Mouse (Mus musculus) left cerebral cortex, adult 2 months (tissue): ENCODE data around the gene Olfr592. TPM values are rescaled to one million over a fixed set of nuclear protein-coding genes. Genes with fewer than 3 reads are reported as not detected.
"Not testable (repeated sequence)": the region's sequence is repeated elsewhere in the genome, so short reads cannot be mapped to it uniquely, and the experiment has no call there.

ENCODE experiments used
- DNase-seq, 2 experiments: peaks; one replicate each; pipeline ENCODE4 v3.0.0; 2021 to 2022; ENCODE audit warnings: low spot score in 2 of 2, mixed read lengths in 1 of 2; ENCODE audit errors: extremely low spot score in 1 of 2
- H3K27ac ChIP-seq: fragments of 200-600 bp; 2 replicates; pipeline ENCODE4 v1.8.1; 2022
- H3K4me3 ChIP-seq: fragments of 200-600 bp; 2 replicates; pipeline ENCODE4 v1.8.1; 2022
- CTCF ChIP-seq: fragments of 200-600 bp; IDR thresholded peaks from 2 replicates; pipeline ENCODE4 v1.8.1; 2022; ENCODE audit warnings: antibody characterized with exemption, mild to moderate bottlenecking, moderate library complexity
- intact Hi-C: fragments of 180-260 bp; cut with DNase I; formaldehyde crosslinking; loops from one replicate; pipeline ENCODE4 v1.15.1; 2025
- long read RNA-seq, 2 experiments: library from polyadenylated mRNA; stranded (forward); transcript quantifications; one replicate each; pipeline ENCODE4 v2.0.0; 2021; ENCODE audit warnings: borderline mapping rate in 2 of 2
- total RNA-seq, 2 experiments: library from RNA; stranded (reverse); gene quantifications; 2 replicates each; pipeline ENCODE4 v1.2.3; 2021

The Olfr592 gene
- not detected for total RNA-seq
- long read RNA-seq, experiment 1: 0 reads
- long read RNA-seq, experiment 2: 0 reads

- intact Hi-C loops, H3K27ac ChIP-seq, DNase-seq, H3K4me3 ChIP-seq: not testable (repeated sequence)
Measured at GRCm38 (mm10) chr7:103184503-103184902, at the start of gene Olfr592. TSS of gene Olfr592 (plus strand) at chr7:103184803.

GRCm38 (mm10) chr7:103140579-103140978 is 44.0 kb upstream of the Olfr592 start, which contains the start of gene Olfr588-ps1:
TSS of gene Olfr588-ps1 (plus strand) at chr7:103140879.
- Histone ChIP-seq H3K27ac (no peak within 1 kb of the TSS), H3K4me3 (no peak within 1 kb of the TSS)
- DNase-seq: no peak
- TF ChIP-seq CTCF: no peak
- intact Hi-C loops: no loop called here

GRCm38 (mm10) chr7:103156256-103156655 is 28.3 kb upstream of the Olfr592 start, which contains the start of gene Olfr589:
TSS of gene Olfr589 (minus strand) at chr7:103156356.
- intact Hi-C loops: no loop called here
- no peak within 1 kb of the TSS for H3K27ac ChIP-seq
- no peak for TF ChIP-seq CTCF
- no peak within 1 kb of the TSS for H3K4me3 ChIP-seq
- no peak for DNase-seq

GRCm38 (mm10) chr7:103169697-103170096 is 14.9 kb upstream of the Olfr592 start:
- H3K27ac ChIP-seq: no peak overlapping the region
- no peak for DNase-seq
- no peak for TF ChIP-seq CTCF
- intact Hi-C loops: no loop called here
- H3K4me3 ChIP-seq: no peak overlapping the region

- Histone ChIP-seq H3K4me3 (no peak within 1 kb of the TSS), H3K27ac (no peak within 1 kb of the TSS)
- DNase-seq: no peak
- TF ChIP-seq CTCF: no peak
- intact Hi-C loops: no loop called here
Measured at GRCm38 (mm10) chr7:103178240-103178639, 6.4 kb upstream of the Olfr592 start, which contains the start of gene Olfr591. TSS of gene Olfr591 (minus strand) at chr7:103178340.

- Histone ChIP-seq H3K4me3 (no peak within 1 kb of the TSS), H3K27ac (no peak within 1 kb of the TSS)
- DNase-seq: no peak
- intact Hi-C loops: no loop called here
- no peak for TF ChIP-seq CTCF
Measured at GRCm38 (mm10) chr7:103211562-103211961, 27.0 kb downstream of the Olfr592 start, which contains the start of gene Olfr593. TSS of gene Olfr593 (plus strand) at chr7:103211862.

GRCm38 (mm10) chr7:103212050-103212449 is 27.4 kb downstream of the Olfr592 start:
- H3K4me3 ChIP-seq, H3K27ac ChIP-seq, intact Hi-C loops, DNase-seq: not testable (repeated sequence)

- intact Hi-C loops: no loop called here
- H3K27ac ChIP-seq: no peak within 1 kb of the TSS
- no peak for DNase-seq
- no peak within 1 kb of the TSS for H3K4me3 ChIP-seq
- TF ChIP-seq CTCF: no peak
Measured at GRCm38 (mm10) chr7:103216696-103217095, 32.1 kb downstream of the Olfr592 start, which contains the start of gene Olfr594. TSS of gene Olfr594 (plus strand) at chr7:103216996.

Other genes with a start within 250 kb of the Olfr592 start
- not detected for gene Olfr573-ps1, start 242.2 kb upstream of the Olfr592 start, total RNA-seq
- gene Olfr574, start 236.3 kb upstream of the Olfr592 start, total RNA-seq: not detected
- gene Olfr575, start 226.0 kb upstream of the Olfr592 start, total RNA-seq: not detected
- not detected for gene Olfr576, start 222.1 kb upstream of the Olfr592 start, total RNA-seq
- gene Olfr577, start 208.9 kb upstream of the Olfr592 start, total RNA-seq: not detected
- gene Olfr578, start 195.5 kb upstream of the Olfr592 start, total RNA-seq: not detected
- not detected for gene Olfr582, start 146.8 kb upstream of the Olfr592 start, total RNA-seq
- not detected for gene Olfr583, start 133.5 kb upstream of the Olfr592 start, total RNA-seq
- not detected for gene Olfr584, start 102.9 kb upstream of the Olfr592 start, total RNA-seq
- gene Olfr585, start 87.1 kb upstream of the Olfr592 start, total RNA-seq: not detected
- not detected for gene Olfr586, start 59.2 kb upstream of the Olfr592 start, total RNA-seq
- gene Olfr588-ps1, start 43.9 kb upstream of the Olfr592 start, total RNA-seq: not detected
- gene Olfr589, start 28.4 kb upstream of the Olfr592 start, total RNA-seq: not detected
- not detected for gene Olfr591, start 6.5 kb upstream of the Olfr592 start, total RNA-seq
- gene Olfr593, start 27.1 kb downstream of the Olfr592 start, total RNA-seq: not detected
- gene Olfr594, start 32.2 kb downstream of the Olfr592 start, total RNA-seq: not detected
- gene Usp17ld, start 67.7 kb downstream of the Olfr592 start, total RNA-seq: not detected
- gene Olfr596, start 120.8 kb downstream of the Olfr592 start, total RNA-seq: not detected
- not detected for gene Olfr597, start 131.5 kb downstream of the Olfr592 start, total RNA-seq
- gene Olfr598, start 138.8 kb downstream of the Olfr592 start, total RNA-seq: not detected
- gene Olfr599, start 151.1 kb downstream of the Olfr592 start, total RNA-seq: not detected
- gene Olfr600, start 164.9 kb downstream of the Olfr592 start, total RNA-seq: not detected
- gene Olfr601, start 177.9 kb downstream of the Olfr592 start, total RNA-seq: not detected
- gene Olfr603, start 201.4 kb downstream of the Olfr592 start, total RNA-seq: not detected
- not detected for gene Usp17lc, start 230.3 kb downstream of the Olfr592 start, total RNA-seq